Mouse (Mus musculus) c-Kit-negative CD71-positive TER-119-positive erythroid progenitor cells, embryonic 14.5 days (primary cell): Measurements from ENCODE around the gene Prr5l.

Experiments used
- DNase-seq: peaks from one replicate; pipeline ENCODE4 v3.0.0-alpha.2; 2013; ENCODE audit warnings: low read depth, low spot score

Prr5l gene

DNA sequence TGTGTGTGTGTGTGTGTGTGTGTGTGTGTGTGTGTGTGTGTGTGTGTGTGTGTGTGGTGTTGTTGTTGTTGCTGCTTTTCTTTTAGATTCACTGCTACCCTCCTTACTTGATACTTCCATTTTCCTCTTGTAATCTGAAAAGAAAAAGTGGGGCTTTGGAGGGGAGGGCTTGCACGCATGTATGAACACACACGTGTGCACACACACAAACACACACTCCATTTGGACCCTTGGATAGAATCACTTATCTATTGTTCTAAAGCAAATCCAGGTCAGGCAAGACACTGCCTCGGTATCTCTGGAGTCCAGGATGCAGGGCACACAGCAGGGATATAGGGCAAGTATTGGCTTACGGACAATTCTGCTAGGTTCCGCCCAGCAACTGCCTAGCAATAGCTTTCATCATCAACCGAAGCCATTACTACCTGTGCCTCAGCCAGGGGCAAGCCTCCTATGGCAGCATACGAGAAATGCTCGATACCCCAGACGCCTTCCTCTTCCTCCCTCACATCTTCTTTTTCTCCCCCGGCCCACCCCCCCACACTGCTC is 159.4 kb downstream of the Prr5l start:
- DNase-seq = no peak

DNA sequence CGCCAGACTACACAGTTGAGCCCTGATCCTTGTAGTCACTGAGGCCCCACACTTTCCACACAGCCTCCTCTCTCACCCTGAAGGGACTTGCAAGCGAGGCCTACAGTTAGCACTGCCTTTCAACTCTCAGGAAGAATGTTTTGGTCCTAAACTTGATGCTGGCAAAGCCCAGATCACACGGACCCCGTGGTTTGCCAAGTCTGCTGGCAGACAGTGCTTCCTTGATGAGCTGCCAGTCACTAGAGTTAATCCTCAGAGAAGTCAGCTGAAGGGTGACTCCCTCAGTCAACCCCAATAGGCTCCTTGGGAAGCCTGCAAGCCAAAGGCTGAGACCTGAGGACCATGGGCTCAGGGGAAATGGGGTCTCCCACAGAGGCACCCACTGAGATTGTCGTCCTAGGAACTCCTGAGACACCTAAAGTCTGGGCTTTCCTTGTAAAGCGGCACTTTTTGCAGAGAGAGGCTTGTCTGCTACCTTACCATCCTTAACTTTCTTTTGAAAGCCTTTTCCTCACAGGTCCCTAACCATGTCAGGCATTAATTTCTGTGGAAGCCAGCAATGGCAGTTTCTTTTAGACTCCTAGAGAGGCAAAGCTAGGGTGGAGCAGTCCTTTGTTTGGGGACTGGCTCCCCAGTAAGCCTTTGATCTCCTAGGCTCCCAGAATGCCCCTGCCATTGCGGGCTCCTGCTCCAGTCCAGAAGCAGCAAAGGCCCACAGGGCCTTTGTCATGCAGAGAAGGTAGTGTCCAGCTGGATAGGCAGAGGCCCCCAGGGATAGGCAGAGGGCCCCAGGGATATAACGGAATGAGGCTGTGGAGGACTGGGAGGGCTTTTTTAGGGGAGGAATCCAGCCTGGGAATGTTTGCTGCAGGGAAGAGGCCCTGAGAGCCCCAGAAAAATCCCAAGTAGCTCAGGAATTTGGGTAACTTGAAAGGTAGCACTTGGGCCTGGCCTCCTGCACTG is 160.2 kb downstream of the Prr5l start:
- no peak for DNase-seq

DNA sequence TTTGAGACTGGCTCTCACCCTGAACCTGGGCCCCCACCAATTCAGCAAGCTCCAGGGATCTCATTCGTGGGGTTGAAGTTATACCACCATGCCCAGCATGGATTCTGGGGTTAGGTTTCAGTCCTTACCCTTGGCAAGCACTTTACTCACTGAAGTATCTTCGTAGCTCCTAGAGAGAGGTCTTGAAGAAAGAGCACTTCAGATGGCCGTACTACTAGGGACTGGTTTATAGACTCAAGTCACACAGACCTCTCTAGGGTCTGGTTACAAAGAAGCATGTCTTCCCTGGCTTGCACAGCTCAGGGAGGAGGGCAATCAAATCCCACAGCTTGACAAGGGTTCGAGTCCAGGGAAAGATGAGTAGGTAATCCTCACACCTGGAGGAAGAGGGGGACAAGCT is 161.0 kb downstream of the Prr5l start:
- DNase-seq = no peak

DNA sequence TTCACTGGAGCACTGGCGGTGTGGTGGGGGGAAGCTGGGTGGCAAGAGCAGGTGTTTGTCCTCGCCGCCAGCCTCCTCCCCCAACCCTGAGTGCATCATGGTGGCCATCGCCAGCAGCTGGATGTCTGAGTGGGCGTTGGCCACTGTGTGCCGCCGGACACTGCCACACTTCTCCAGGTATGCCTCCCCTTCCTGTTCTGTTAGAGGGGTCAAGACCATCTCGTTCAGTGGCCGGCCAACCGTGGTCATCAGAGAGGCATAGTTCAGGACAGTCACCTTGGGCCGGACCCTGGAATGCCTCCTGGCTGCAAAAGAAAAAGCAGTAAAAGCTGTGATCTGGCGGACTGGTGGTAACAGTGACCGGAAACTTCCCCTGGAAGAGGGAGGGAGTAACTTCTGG is 165.7 kb downstream of the Prr5l start:
- no peak for DNase-seq

DNA sequence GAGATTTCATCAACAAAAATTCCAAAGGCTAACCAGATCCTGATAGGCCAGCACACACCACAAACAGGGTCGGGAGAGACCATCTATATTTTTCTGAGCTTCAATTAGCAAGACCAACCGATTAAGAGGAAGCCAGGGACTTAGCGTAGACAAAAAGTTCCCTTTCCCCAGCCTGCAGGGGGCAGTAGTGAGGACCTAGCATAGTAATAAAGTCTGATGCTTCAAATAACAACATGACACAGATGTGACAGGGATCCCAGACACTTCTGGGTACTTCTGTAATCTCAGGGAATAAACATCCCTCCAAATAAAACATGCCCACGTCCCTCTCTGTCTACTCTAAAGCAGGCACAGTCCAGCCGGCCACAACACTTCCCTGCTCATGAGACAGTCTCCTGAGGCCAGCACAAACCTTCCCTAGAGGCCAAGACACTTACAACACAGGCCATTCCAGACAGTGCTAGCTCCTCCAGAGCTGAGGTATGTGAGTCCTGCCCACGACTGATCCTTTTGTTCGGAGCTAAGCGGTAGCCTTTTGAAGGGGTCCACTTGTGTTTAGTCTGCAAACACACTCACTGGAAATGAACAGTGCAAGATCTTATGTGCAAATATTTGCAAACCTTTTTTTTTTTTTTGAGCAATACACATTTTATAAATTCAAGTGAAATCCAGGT is 167.0 kb downstream of the Prr5l start:
- no peak for DNase-seq

DNA sequence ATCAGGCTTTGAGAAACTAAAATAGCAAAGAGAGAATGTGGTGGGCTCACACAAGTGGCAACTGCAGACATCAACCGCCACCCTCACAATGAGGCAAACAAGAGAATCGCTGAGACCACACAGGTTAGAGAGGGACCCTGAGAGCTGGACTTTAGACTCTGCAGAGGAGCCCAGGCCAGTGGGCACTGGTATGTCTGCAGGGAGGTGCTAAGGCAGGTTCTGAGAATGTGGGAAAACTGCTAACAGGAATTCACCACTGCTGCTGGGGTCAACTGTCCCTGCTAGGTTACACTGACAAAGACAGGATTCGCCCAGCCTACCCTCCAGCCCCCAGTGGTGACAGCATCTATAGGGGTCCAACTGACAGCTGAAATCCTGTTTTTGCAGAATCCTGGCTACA is 171.2 kb downstream of the Prr5l start:
- no peak for DNase-seq

DNA sequence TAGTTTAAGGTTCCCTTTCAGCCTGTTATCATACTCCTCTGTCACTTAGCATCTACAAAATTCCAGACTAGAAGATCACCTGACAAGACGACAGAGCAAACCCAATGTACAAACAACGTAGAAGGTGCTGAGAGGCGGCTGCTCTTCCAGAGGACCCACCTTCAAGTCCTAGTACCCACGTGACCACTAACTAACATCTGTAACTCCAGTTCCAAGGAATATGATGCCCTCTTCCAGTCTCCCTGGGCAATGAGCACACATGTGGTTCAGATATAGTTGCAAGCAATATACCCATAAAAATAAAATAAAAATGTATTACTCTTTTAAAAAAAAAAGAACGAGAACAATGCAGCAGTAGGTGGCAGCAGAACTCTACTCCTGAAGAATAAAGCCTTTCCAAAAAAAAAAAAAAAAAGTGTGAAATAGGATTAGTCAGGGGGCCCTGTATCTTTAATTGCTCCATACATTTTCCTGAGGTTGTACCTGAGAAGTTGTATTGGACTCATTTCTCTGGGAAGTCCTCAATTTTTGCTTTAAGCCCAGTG is 176.8 kb downstream of the Prr5l start:
- no peak for DNase-seq

DNA sequence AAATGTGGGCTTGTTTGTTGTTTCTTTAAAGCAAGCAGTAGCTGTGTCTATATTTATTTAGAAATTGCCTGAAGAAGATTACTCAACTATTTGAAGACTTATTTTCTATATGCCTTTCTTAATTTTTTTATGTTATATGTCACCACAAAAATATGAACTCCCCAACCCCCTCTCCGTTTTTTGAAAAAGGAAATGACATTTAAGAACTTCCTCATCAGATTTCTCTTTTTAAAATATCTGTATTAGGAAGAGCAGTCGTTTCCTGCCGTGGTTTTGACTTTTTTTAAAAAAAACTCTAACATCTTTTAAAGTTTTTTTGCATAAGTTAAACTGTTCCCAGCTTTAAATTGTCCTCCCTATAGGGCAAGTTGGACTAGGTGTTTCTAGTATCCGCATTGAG is 183.5 kb downstream of the Prr5l start:
- no peak for DNase-seq

DNA sequence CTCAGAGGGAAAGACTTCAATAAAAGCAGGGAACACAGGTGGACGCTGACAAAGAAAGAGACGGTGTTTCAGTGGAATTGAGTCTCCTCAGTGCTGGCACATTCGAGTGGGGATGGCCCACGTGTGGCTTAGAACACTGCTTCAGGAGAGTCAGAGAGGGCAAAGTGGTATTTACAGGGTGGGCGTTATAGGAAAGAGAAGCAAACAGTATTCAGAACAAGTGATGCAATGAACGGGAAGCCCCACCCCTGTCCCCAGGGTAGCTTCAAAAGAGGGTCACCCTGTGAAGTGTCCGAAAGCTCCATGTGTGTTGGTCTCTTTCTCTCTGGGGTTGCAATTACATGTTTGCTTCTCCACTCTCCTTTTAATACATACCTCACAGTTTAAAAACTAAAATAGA is 187.2 kb downstream of the Prr5l start:
- DNase-seq = no peak

DNA sequence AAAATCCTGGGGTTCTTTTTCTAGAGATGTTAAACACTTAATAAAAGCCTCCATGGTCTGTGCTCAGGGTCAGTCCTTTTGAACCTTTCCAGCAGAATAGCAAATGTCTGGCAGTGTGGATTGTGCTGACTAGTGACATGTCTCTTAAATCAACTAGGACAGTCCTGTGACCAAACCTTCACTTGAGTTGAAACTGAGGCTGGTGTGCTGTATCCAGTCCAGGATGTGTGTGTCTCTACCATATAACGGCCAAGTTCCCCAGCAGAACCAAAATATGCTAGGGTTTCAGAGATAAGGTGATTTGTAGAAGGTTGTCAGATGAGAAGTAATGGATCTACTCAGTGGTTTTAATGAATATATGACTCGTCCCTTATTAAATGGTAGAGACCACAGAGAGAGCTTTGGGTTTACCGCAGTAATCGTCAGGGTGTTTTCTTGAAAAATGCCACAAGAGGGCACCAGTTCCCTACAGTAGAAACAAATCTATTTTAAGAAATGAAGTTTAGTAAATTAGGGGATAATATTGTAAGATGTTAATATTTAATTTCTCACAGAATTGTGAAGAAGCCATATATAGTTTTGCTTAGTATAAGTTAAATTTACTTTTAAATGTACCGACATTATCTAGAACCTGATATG is 189.1 kb downstream of the Prr5l start:
- no peak for DNase-seq

DNA sequence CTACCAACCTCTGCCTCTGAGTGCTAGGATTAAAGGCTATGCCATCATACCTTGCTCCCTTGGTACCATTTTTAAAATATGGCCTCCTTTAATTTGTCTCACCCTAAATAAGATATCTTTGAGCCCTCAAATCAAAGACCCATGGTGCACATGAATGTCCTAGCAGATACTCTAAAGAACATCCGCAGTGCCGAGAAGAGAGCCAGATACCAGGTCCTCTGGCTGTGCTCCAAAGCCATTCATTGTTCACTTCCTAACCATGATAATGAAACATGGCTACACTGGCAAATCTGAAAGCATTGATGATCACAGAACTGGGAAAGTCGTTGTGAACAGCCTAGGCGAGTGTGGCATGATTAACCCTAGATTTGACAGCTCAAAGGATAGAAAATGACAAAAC is 189.8 kb downstream of the Prr5l start:
- no peak for DNase-seq

DNA sequence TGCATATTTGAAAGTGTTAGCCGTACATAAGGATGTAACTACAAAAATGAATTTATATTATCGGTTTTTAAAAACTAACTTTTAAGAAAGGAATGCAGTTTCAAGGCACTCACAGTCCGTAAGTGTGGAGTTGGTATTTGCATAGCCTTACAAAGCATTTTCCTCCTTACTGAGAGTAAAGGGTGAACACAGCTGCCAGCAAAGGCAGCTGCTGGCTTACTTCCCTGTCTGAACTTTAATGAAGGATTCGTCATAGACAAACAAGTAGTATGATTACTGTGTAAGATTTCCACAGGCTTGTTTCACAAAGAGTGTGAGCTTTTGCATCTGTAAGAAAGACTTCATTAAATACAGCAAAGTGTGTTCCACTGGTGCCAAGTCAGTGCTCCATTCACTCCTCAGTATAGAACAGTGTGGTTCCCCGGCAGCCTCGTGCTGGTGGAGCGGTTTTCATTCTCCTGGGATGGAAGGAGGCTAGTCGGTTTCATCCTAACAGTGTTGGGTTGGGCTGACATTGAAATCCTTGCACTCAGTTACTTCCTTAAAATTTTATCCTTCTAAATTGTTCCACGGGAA is 192.5 kb downstream of the Prr5l start:
- DNase-seq = no peak

DNA sequence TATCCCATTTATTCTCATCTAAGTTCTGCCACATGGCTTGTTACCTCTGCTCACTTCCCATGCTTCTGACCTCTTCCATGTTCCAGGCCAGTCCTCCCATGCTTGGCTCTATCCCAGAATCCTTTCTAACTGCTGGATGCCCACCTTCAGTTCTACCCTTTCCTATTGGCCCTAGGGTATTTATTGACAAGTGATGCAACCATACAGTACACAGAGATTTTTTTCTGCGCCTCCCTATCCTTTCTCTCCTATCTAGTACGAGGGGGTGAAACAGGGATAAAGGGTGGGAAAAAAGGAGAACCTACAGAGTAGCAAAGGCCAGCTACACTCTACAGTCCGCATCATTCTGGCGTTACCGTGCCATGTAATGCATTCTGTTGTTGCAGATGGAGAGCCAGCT is 194.8 kb downstream of the Prr5l start:
- no peak for DNase-seq

DNA sequence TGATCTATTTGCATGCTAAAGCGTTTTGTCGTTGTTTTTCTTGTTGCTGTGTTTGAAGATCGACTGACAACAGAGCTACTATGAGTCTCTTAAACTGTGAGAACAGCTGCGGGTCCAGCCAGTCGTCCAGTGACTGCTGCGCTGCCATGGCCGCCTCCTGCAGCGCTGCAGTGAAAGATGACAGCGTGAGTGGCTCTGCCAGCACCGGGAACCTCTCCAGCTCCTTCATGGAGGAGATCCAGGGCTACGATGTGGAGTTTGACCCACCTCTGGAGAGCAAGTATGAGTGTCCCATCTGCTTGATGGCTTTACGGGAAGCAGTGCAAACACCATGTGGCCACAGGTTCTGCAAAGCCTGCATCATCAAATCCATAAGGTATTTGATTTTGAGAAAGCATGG is 198.4 kb downstream of the Prr5l start:
- no peak for DNase-seq

DNA sequence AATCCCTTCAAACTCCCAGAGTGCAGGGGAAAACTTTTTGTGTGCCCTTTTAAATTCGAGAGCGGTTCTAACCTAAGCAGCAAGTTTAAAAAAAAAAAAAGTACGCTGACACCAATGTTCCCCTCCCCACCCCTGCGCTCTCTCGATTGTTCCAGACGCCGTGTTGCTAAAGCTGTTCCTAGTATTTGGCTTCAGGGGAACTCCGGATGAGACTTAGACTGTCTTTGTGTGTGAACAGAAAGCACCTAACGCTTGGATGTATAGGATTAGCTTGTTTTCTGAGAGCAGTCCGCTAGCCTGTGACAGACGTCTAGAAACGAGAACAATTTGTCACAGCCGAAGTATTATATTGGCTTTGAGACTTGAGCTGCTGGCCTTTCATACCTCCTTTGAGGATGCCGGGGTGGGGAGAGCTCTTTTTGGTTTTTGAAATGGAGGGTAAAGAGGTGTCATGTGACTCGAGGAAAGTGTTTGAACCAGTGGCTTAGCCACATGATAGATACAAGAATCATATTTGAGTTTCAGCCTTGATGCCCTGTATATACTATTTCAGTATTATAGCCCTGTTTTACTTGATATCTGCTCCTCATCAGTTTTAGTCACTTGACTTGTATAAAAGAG is 203.6 kb downstream of the Prr5l start:
- peak; percentile 21 for DNase-seq

DNA sequence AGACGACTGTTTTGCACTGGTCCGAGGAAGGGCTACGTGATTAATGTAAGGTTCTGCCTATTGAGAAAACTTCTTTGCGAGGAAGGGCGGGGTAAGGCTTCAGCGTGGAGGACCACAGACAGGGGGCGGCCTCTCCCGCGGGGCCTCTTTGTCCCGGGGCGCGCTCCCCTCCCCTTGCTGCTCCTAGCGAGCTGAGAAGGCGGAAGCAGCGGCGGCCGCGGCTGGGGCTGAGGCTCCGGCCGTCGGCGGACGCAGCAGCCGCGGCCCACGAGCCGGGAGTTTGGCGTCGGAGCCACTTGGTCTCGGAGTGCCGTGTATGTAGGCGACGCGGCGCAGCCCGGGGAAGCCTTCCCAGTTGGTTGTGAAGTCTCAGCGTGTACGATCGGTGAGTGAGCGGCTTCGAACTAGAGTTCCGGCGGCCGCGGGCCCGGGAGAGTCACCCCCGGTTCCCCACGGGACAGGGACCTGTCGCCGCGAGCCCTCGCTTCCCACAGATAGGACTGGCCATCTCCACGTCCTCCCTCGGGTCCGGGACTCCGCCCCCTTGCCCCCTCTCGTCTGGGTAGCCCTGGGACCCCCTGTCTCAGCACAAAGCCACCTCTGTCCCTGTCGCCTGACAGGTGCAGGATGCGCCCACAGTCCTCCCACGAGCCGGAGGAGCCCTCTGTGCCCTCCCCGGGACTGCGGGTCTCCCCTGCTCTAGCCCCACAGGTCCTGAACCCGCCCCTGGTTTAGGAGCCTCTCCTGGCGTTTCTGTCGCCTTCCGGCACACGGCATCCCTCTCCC is 204.4 kb downstream of the Prr5l start, which contains the start of gene Traf6:
Traf6 (plus strand) TSS at position 194 of the 786 bp plus-strand sequence.
- DNase-seq = peak; percentile 43

DNA sequence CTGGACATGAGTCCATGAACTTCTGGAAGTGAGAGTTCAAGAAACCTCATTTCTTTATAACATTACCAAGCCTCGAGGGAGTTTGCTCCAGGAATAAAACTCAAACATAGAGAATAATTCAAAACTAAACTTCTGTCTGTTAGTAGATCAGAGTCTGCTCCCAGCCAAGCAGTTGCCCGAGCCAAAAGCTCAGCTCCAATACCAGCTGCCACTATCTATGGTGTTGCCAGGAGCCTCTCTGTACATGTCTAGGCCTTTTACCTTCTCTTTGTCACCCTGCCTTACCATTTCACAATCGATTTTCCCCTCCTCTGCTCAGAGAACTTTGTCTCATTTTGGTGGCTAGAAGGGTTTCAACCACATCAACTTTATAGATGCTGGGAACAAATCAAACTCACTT is 209.3 kb downstream of the Prr5l start:
- DNase-seq = no peak

DNA sequence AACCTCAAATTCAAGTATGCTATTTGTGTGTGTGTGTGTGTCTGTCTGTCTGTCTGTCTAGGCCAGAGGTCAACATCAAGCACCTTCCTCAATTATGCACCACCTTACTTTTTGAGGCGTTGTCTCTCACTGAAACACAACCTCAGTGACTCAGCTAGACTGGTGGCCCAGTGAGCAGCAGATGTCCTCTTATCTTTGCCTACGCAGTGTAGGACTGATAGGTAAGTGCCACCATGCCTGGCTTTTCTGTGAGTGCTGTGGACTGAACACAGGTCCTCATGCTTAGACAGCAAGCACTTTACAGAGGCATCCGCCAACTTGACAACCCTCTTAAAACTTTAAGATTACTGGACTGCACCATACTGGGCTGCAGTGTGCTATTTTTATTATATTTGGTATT is 214.1 kb downstream of the Prr5l start:
- DNase-seq = no peak

DNA sequence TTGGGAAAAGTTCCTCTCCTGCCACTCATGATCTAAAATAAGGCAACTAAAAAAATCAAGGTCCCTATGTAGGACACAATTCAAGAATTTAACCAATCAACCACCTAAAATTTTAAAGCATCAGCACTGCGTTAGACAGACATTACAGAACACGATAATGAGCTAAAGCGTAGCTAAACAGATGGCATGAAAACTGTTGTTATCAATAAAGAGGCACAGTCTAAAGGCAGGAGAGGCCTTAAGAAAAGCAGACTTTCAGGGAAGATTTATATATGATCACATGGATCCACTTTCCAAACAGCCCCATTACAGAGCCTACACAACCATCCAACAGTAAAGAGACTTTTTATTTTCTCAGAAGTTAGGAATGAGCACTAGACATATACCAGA is 217.1 kb downstream of the Prr5l start:
- no peak for DNase-seq

DNA sequence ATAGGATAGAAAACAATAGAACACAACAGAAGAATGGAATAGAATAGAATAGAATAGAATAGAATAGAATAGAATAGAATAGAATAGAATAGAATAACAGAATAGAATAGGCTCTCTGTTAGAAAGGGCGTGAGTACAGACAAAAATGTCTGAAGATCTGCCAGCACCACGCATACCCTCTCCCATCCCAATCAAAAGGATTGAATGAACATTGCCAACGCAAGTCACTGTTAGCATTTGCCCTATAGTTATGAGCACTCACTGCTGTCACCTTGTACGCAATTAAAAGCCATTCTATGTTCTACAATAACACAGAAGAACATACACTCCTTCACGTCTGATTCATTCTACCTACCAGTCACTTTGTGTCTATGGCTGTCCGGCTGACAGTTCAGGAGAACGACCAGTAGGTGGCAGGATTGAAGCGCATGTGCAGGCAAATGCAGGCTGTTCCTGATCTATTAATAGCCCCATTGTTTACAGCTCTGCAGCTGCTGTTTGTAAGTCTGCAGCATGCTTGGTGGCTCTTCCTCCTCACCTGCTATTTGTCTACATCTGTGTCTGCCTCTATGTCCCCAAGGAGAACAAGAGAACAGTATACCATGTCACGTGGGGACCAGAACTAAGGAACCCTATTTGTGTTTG is 217.6 kb downstream of the Prr5l start:
- no peak for DNase-seq
